Comparison of ENCODE assay signal across 8 mouse cellular contexts in the genomic region with DNA sequence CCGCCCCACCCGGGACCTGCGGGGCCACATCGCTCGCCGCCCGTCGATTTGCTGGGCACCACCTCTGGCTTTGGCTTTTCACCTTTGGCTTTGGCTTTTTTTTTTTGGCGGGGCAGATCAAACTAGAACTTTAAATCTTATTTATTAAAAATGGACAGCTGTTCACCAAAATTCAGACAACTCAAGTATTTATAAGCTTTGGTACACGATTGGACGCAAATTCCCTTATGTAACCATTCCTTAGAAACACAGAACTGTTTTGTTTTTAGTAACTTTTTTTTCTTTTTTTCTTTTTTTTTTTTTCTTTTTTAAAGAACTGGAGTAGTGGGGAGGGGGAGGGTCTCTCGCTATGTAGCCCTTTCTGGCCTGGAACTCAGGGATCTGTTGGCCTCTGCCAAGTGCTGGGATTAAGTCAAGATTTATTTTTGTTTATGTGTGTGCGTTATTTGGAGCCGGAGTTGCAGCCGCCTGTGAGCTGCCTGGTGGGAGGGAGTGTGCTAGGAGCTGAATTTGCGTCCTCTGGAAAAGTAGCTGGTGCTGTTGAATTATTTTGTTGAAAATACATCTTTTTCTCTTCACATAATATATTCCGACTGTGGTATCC. TPM values are rescaled to one million over a fixed set of nuclear protein-coding genes. Genes with fewer than 3 reads are reported as not detected.
DNase-seq lines count a peak whose midpoint lies in the region; ATAC-seq and TF ChIP-seq lines count a peak whose summit lies in the region.

No protein-coding gene starts in this region.

- H3K27me3 ChIP-seq in erythroblast, embryonic 14.5 days (ENCODE audit: control insufficient read depth), result peaks cover 5% of the 10 kb centered on the region; the same call in 1 of the 2 replicates
- H3K27me3 ChIP-seq in forebrain, postnatal 0 days (ENCODE audit: insufficient read depth, low read length), result no peaks in the 10 kb centered on the region
- no peaks in the 10 kb centered on the region for H3K27me3 ChIP-seq in hindbrain, embryonic 16.5 days (replicated peaks; ENCODE audit: control insufficient read depth, insufficient read depth, low read length)
- no peaks in the 10 kb centered on the region for H3K27me3 ChIP-seq in midbrain, embryonic 11.5 days (ENCODE audit: control insufficient read depth, insufficient read depth, low read length)

- WGBS in forebrain, postnatal 0 days, result 2% methylated on average over 17 of the region's 17 CpGs
- 7% methylated on average over 17 of the region's 17 CpGs for WGBS in hindbrain, embryonic 16.5 days
- 6% methylated on average over 17 of the region's 17 CpGs for WGBS in midbrain, embryonic 11.5 days

- H3K4me3 ChIP-seq in erythroblast, embryonic 14.5 days (replicated peaks), result peak overlapping the region; percentile 93
- H3K4me3 ChIP-seq in forebrain, postnatal 0 days (ENCODE audit: low read depth, low read length), result peak overlapping the region; percentile 81
- peak overlapping the region; percentile 86 for H3K4me3 ChIP-seq in hindbrain, embryonic 16.5 days (ENCODE audit: low read length)
- peak overlapping the region; percentile 90 for H3K4me3 ChIP-seq in midbrain, embryonic 11.5 days (ENCODE audit: low read depth, low read length)

- H3K9me3 ChIP-seq in erythroblast, embryonic 14.5 days (ENCODE audit: control insufficient read depth, low read length), result no peaks in the 10 kb centered on the region
- H3K9me3 ChIP-seq in forebrain, postnatal 0 days (ENCODE audit: low read length), result no peaks in the 10 kb centered on the region
- H3K9me3 ChIP-seq in hindbrain, embryonic 16.5 days (ENCODE audit: control insufficient read depth, low read length), result no peaks in the 10 kb centered on the region
- H3K9me3 ChIP-seq in midbrain, embryonic 11.5 days (ENCODE audit: control insufficient read depth, low read length), result no peaks in the 10 kb centered on the region

- 0 out of 2 replicates have a peak overlapping the region, but pooled peaks have one; percentile 74 for H3K27ac ChIP-seq in forebrain, postnatal 0 days (ENCODE audit: low read depth, low read length)
- peak overlapping the region; percentile 87; the same call in 1 of the 2 replicates for H3K27ac ChIP-seq in hindbrain, embryonic 16.5 days (ENCODE audit: low read depth, low read length)
- no peak overlapping the region; the same call in 1 of the 2 replicates for H3K27ac ChIP-seq in midbrain, embryonic 11.5 days (ENCODE audit: low read depth, low read length)

- H3K36me3 ChIP-seq in erythroblast, embryonic 14.5 days (ENCODE audit: control insufficient read depth), result no peaks in the 10 kb centered on the region
- H3K36me3 ChIP-seq in forebrain, postnatal 0 days (ENCODE audit: insufficient read depth), result no peaks in the 10 kb centered on the region
- no peaks in the 10 kb centered on the region for H3K36me3 ChIP-seq in hindbrain, embryonic 16.5 days (ENCODE audit: control insufficient read depth, insufficient read depth, low read length)
- H3K36me3 ChIP-seq in midbrain, embryonic 11.5 days (ENCODE audit: control insufficient read depth, insufficient read depth, low read length), result no peaks in the 10 kb centered on the region

- no peak for ATAC-seq in erythroblast, adult 5-6 weeks (replicated peaks; ENCODE audit: low FRiP score, poor library complexity, severe bottlenecking)
- ATAC-seq in forebrain, postnatal 0 days, result no peak
- no peak for ATAC-seq in hindbrain, embryonic 16.5 days
- ATAC-seq in midbrain, embryonic 11.5 days (ENCODE audit: low FRiP score), result no peak

- peak; percentile 15 for DNase-seq in R1 (ENCODE audit: low read depth, low spot score)
- no peak for DNase-seq in forebrain, postnatal 0 days
- DNase-seq in midbrain, embryonic 11.5 days (ENCODE audit: low spot score, missing footprints), result peak; percentile 82
- DNase-seq in thymus, postnatal 0 days (ENCODE audit: low spot score), result no peak
- no peak for DNase-seq in ovary, adult 18-20 months (ENCODE audit: low spot score)

- peak overlapping the region; percentile 88 for H3K4me2 ChIP-seq in forebrain, postnatal 0 days (ENCODE audit: low read depth)
- H3K4me2 ChIP-seq in hindbrain, embryonic 16.5 days (ENCODE audit: low read length), result peak overlapping the region; percentile 86
- peak overlapping the region; percentile 55 for H3K4me2 ChIP-seq in midbrain, embryonic 11.5 days

- peaks cover 19% of the 10 kb centered on the region for H3K4me1 ChIP-seq in erythroblast, embryonic 14.5 days (ENCODE audit: control insufficient read depth)
- no peaks in the 10 kb centered on the region for H3K4me1 ChIP-seq in forebrain, postnatal 0 days (ENCODE audit: insufficient read depth)
- H3K4me1 ChIP-seq in hindbrain, embryonic 16.5 days (ENCODE audit: control insufficient read depth, insufficient read depth, low read depth, low read length), result peaks cover 3% of the 10 kb centered on the region
- H3K4me1 ChIP-seq in midbrain, embryonic 11.5 days (ENCODE audit: control insufficient read depth, insufficient read depth, low read length), result no peaks in the 10 kb centered on the region; the same call in 1 of the 2 replicates

- TF ChIP-seq CTCF in forebrain, postnatal 0 days (IDR thresholded peaks at IDR 0.05; ENCODE audit: low read depth), result no peak

- H3K9ac ChIP-seq in forebrain, postnatal 0 days, result peak overlapping the region; percentile 73
- H3K9ac ChIP-seq in hindbrain, embryonic 16.5 days (ENCODE audit: low read depth, low read length), result peak overlapping the region; percentile 82
- peak overlapping the region; percentile 90 for H3K9ac ChIP-seq in midbrain, embryonic 11.5 days (ENCODE audit: low read length)

RNA-seq across cellular contexts. Expression of a gene that starts 0.9 kb away (rescaled TPM):
- polyA plus RNA-seq in erythroblast, embryonic 14.5 days (2012), result 0.06 and 0.11 TPM in 2 replicates
- total RNA-seq in erythroblast, adult 5-6 weeks (2015; ENCODE audit: low replicate concordance), result 1.7 and 1.9 TPM in 2 replicates
- 3.1 and 4.2 TPM in 2 replicates for total RNA-seq in erythroblast, adult 5-6 weeks (2017; ENCODE audit: low replicate concordance)
- total RNA-seq in forebrain, postnatal 0 days (2014; rRNA removed), result 35.4 and 42.0 TPM in 2 replicates
- 27.3 and 32.2 TPM in 2 replicates for polyA plus RNA-seq in forebrain, postnatal 0 days (2015; fragmentation: Nextera tagmentation; extraction: Ambion mirVana)
- polyA plus RNA-seq in hindbrain, embryonic 16.5 days (2015; fragmentation: Nextera tagmentation; extraction: Ambion mirVana), result 45.0 and 56.0 TPM in 2 replicates
- polyA plus RNA-seq in midbrain, embryonic 11.5 days (2014; fragmentation: Nextera tagmentation; extraction: Ambion mirVana), result 40.3 and 49.2 TPM in 2 replicates
- 18.3 and 19.1 TPM in 2 replicates for polyA plus RNA-seq in thymus, postnatal 0 days (2015; fragmentation: Nextera tagmentation; extraction: Ambion mirVana)

RNA-seq across cellular contexts. Expression of a gene that starts 27.4 kb away (rescaled TPM):
- 0.12 and 0.19 TPM in 2 replicates for polyA plus RNA-seq in erythroblast, embryonic 14.5 days (2012)
- 0.19 and 1.9 TPM in 2 replicates for total RNA-seq in erythroblast, adult 5-6 weeks (2015; ENCODE audit: low replicate concordance)
- 4.3 TPM in 2 replicates for total RNA-seq in erythroblast, adult 5-6 weeks (2017; ENCODE audit: low replicate concordance)
- total RNA-seq in forebrain, postnatal 0 days (2014; rRNA removed), result 55.3 and 59.6 TPM in 2 replicates
- 14.3 and 16.8 TPM in 2 replicates for polyA plus RNA-seq in forebrain, postnatal 0 days (2015; fragmentation: Nextera tagmentation; extraction: Ambion mirVana)
- polyA plus RNA-seq in hindbrain, embryonic 16.5 days (2015; fragmentation: Nextera tagmentation; extraction: Ambion mirVana), result 19.4 and 23.6 TPM in 2 replicates
- polyA plus RNA-seq in midbrain, embryonic 11.5 days (2014; fragmentation: Nextera tagmentation; extraction: Ambion mirVana), result 12.9 and 13.5 TPM in 2 replicates
- polyA plus RNA-seq in thymus, postnatal 0 days (2015; fragmentation: Nextera tagmentation; extraction: Ambion mirVana), result 8.9 TPM in 2 replicates

RNA-seq across cellular contexts. Expression of a gene that starts 54.3 kb away (rescaled TPM):
- polyA plus RNA-seq in erythroblast, embryonic 14.5 days (2012), result 0.01 TPM in 1 of 2 replicates, not detected in the other
- total RNA-seq in erythroblast, adult 5-6 weeks (2015; ENCODE audit: low replicate concordance), result not detected in 2 replicates
- total RNA-seq in erythroblast, adult 5-6 weeks (2017; ENCODE audit: low replicate concordance), result not detected in 2 replicates
- 44.1 and 65.1 TPM in 2 replicates for total RNA-seq in forebrain, postnatal 0 days (2014; rRNA removed)
- 19.3 and 28.2 TPM in 2 replicates for polyA plus RNA-seq in forebrain, postnatal 0 days (2015; fragmentation: Nextera tagmentation; extraction: Ambion mirVana)
- polyA plus RNA-seq in hindbrain, embryonic 16.5 days (2015; fragmentation: Nextera tagmentation; extraction: Ambion mirVana), result 34.0 and 35.9 TPM in 2 replicates
- 13.1 and 14.0 TPM in 2 replicates for polyA plus RNA-seq in midbrain, embryonic 11.5 days (2014; fragmentation: Nextera tagmentation; extraction: Ambion mirVana)
- 2.2 and 2.4 TPM in 2 replicates for polyA plus RNA-seq in thymus, postnatal 0 days (2015; fragmentation: Nextera tagmentation; extraction: Ambion mirVana)

Comparison
In these comparisons a context has a peak if more than half of its experiments do, and no peak if none do; other contexts are left out.
1. DNase-seq: peak in R1 (single experiment) and midbrain, embryonic 11.5 days (single experiment); none in forebrain, postnatal 0 days (single experiment), thymus, postnatal 0 days (single experiment) and ovary, adult 18-20 months (single experiment).
2. RNA of a gene that starts 0.9 kb away (polyA plus RNA-seq): 45.0 to 56.0 TPM in hindbrain, embryonic 16.5 days, 40.3 to 49.2 TPM in midbrain, embryonic 11.5 days, 27.3 to 32.2 TPM in forebrain, postnatal 0 days and 18.3 to 19.1 TPM in thymus, postnatal 0 days; 0.06 to 0.11 TPM in erythroblast, embryonic 14.5 days; every median in the first group is over 10 times any median in the second.
3. Peak in every context shown above with its lines, with median percentiles within 50 percentile points of each other: H3K4me3 ChIP-seq, H3K4me2 ChIP-seq and H3K9ac ChIP-seq.